Mouse (Mus musculus) neural tube, embryonic 14.5 days (tissue): ENCODE measurements around the gene Gm28038. TPM values are rescaled to one million over a fixed set of nuclear protein-coding genes. Genes with fewer than 3 reads are reported as not detected.

Experiments used
- ATAC-seq: fragments of 200-750 bp; cut with Nextera tagmentation; 2 replicates; pipeline ENCODE4 v1.8.0; 2017; ENCODE audit warnings: low read depth, mild to moderate bottlenecking, moderate TSS enrichment, moderate library complexity
- H3K27ac ChIP-seq: fragments of 300-500 bp; sonication (generic); 2 replicates; pipeline ENCODE4 v1.5.1; 2014; ENCODE audit warnings: low read depth, mild to moderate bottlenecking, control low read depth, low read length, moderate library complexity, mixed read lengths
- H3K27me3 ChIP-seq: fragments of 300-500 bp; sonication (generic); 2 replicates; pipeline ENCODE4 v1.6.1; 2014; ENCODE audit warnings: low read length; ENCODE audit not compliant: control insufficient read depth, insufficient read depth
- H3K36me3 ChIP-seq: fragments of 300-500 bp; sonication (generic); 2 replicates; pipeline ENCODE4 v1.6.1; 2014; ENCODE audit warnings: low read length, mixed read lengths; ENCODE audit not compliant: control insufficient read depth, insufficient read depth
- H3K4me1 ChIP-seq: fragments of 300-500 bp; sonication (generic); 2 replicates; pipeline ENCODE4 v1.6.1; 2014; ENCODE audit warnings: low read length; ENCODE audit not compliant: control insufficient read depth, insufficient read depth
- H3K4me2 ChIP-seq: fragments of 300-500 bp; sonication (generic); 2 replicates; pipeline ENCODE4 v1.6.1; 2014; ENCODE audit warnings: mild to moderate bottlenecking, low read depth, low read length, control low read depth
- H3K4me3 ChIP-seq: fragments of 300-500 bp; sonication (generic); 2 replicates; pipeline ENCODE4 v1.5.1; 2014; ENCODE audit warnings: low read depth, low read length, control low read depth, mixed read lengths
- H3K9ac ChIP-seq: fragments of 300-500 bp; sonication (generic); replicated peaks from 2 replicates; pipeline ENCODE4 v1.6.1; 2014; ENCODE audit warnings: low read depth, mild to moderate bottlenecking, control low read depth, low read length, mixed read lengths
- H3K9me3 ChIP-seq: fragments of 300-500 bp; sonication (generic); 2 replicates; pipeline ENCODE4 v1.6.1; 2016; ENCODE audit warnings: low read length; ENCODE audit not compliant: control insufficient read depth
- WGBS: fragments of 180-500 bp; shearing (Covaris S2); extraction: QIAGEN DNeasy Blood & Tissue Kit; methylation state at CpG from one replicate; pipeline ENCODE4 v1.1.7; 2014; 5-methylcytosine and 5-hydroxymethylcytosine counted together
- polyA plus RNA-seq: library from polyadenylated mRNA; unstranded; fragments of >200 nt; fragmentation: Nextera tagmentation; extraction: Ambion mirVana; gene quantifications from 2 replicates; pipeline ENCODE4 v1.2.1, GENCODE M21; 2014

The Gm28038 gene
- polyA plus RNA-seq, 1 experiment from 2014 or later: not detected

- Histone ChIP-seq H3K27me3 (no peaks in the 10 kb centered on the region), H3K4me1 (peaks cover 13% of the 10 kb centered on the region), H3K27ac (no peak overlapping the region), H3K9ac (no peak overlapping the region), H3K4me3 (no peak overlapping the region), H3K36me3 (peaks cover 18% of the 10 kb centered on the region), H3K4me2 (no peak overlapping the region), H3K9me3 (no peaks in the 10 kb centered on the region)
- ATAC-seq: no peak
- WGBS: 33% methylated on average over 4 of the region's 4 CpGs
Measured at GRCm38 (mm10) chr2:30242509-30242908, 38.3 kb upstream of the Gm28038 start.

GRCm38 (mm10) chr2:30243391-30243790 lies 37.5 kb upstream of the Gm28038 start:
- Histone ChIP-seq H3K9ac (no peak overlapping the region), H3K4me2 (no peak overlapping the region), H3K9me3 (no peaks in the 10 kb centered on the region), H3K27me3 (no peaks in the 10 kb centered on the region), H3K4me3 (no peak overlapping the region), H3K27ac (no peak overlapping the region), H3K4me1 (peaks cover 12% of the 10 kb centered on the region), H3K36me3 (peaks cover 24% of the 10 kb centered on the region)
- ATAC-seq: no peak
- 83% methylated on average over 4 of the region's 4 CpGs for whole genome bisulfite sequencing

- Histone ChIP-seq H3K4me1 (0 out of 2 replicates have a peak, but pooled peaks cover 2% of the 10 kb centered on the region), H3K36me3 (peaks cover 32% of the 10 kb centered on the region), H3K4me3 (no peak overlapping the region), H3K27ac (no peak overlapping the region), H3K9me3 (no peaks in the 10 kb centered on the region), H3K9ac (no peak overlapping the region), H3K27me3 (no peaks in the 10 kb centered on the region), H3K4me2 (no peak overlapping the region)
- ATAC-seq: no peak
- 84% methylated on average over 7 of the region's 7 CpGs for WGBS
Measured at GRCm38 (mm10) chr2:30244595-30245178, 36.2 kb upstream of the Gm28038 start.

- Histone ChIP-seq H3K27me3 (no peaks in the 10 kb centered on the region), H3K4me3 (no peak overlapping the region), H3K4me1 (no peaks in the 10 kb centered on the region), H3K36me3 (peaks cover 21% of the 10 kb centered on the region), H3K9ac (no peak overlapping the region), H3K9me3 (no peaks in the 10 kb centered on the region), H3K27ac (no peak overlapping the region), H3K4me2 (no peak overlapping the region)
- WGBS: 98% methylated on average over 5 of the region's 5 CpGs
- ATAC-seq: no peak
Measured at GRCm38 (mm10) chr2:30247036-30247435, 33.8 kb upstream of the Gm28038 start.

GRCm38 (mm10) chr2:30247681-30248080 lies 33.2 kb upstream of the Gm28038 start:
- Histone ChIP-seq H3K27ac (no peak overlapping the region), H3K27me3 (no peaks in the 10 kb centered on the region), H3K9me3 (no peaks in the 10 kb centered on the region), H3K4me1 (no peaks in the 10 kb centered on the region), H3K9ac (no peak overlapping the region), H3K4me2 (no peak overlapping the region), H3K36me3 (peaks cover 21% of the 10 kb centered on the region), H3K4me3 (no peak overlapping the region)
- WGBS: 68% methylated on average over 4 of the region's 4 CpGs
- no peak for ATAC-seq

- Histone ChIP-seq H3K27ac (no peak overlapping the region), H3K27me3 (no peaks in the 10 kb centered on the region), H3K4me1 (no peaks in the 10 kb centered on the region), H3K9me3 (no peaks in the 10 kb centered on the region), H3K9ac (no peak overlapping the region), H3K36me3 (peaks cover 14% of the 10 kb centered on the region; the same call in 1 of the 2 replicates), H3K4me2 (no peak overlapping the region), H3K4me3 (no peak overlapping the region)
- WGBS: 90% methylated on average over 3 of the region's 3 CpGs
- ATAC-seq: no peak
Measured at GRCm38 (mm10) chr2:30249182-30249581, 31.7 kb upstream of the Gm28038 start.

- Histone ChIP-seq H3K9me3 (no peaks in the 10 kb centered on the region), H3K27ac (no peak overlapping the region), H3K36me3 (peaks cover 20% of the 10 kb centered on the region), H3K9ac (no peak overlapping the region), H3K4me1 (no peaks in the 10 kb centered on the region), H3K4me3 (no peak overlapping the region), H3K27me3 (no peaks in the 10 kb centered on the region), H3K4me2 (no peak overlapping the region)
- 87% methylated on average over 10 of the region's 10 CpGs for WGBS
- no peak for ATAC-seq
Measured at GRCm38 (mm10) chr2:30250166-30251128, 30.4 kb upstream of the Gm28038 start.

GRCm38 (mm10) chr2:30251417-30252104 lies 29.3 kb upstream of the Gm28038 start:
- Histone ChIP-seq H3K4me2 (no peak overlapping the region), H3K9ac (no peak overlapping the region), H3K27me3 (no peaks in the 10 kb centered on the region), H3K4me3 (no peak overlapping the region), H3K36me3 (peaks cover 31% of the 10 kb centered on the region), H3K4me1 (no peaks in the 10 kb centered on the region), H3K9me3 (no peaks in the 10 kb centered on the region), H3K27ac (no peak overlapping the region)
- WGBS: 72% methylated on average over 5 of the region's 5 CpGs
- ATAC-seq: no peak

GRCm38 (mm10) chr2:30252521-30252920 lies 28.3 kb upstream of the Gm28038 start:
- 79% methylated on average over 3 of the region's 3 CpGs for WGBS
- Histone ChIP-seq H3K4me1 (no peaks in the 10 kb centered on the region), H3K9me3 (no peaks in the 10 kb centered on the region), H3K27ac (no peak overlapping the region), H3K4me3 (no peak overlapping the region), H3K4me2 (no peak overlapping the region), H3K9ac (no peak overlapping the region), H3K27me3 (no peaks in the 10 kb centered on the region), H3K36me3 (peaks cover 41% of the 10 kb centered on the region)
- ATAC-seq: no peak
